Mouse (Mus musculus) liver, embryonic 14.5 days (tissue): ENCODE measurements at regions not wholly inside any gene's neighbourhood (a gene's known extent, or its start where the extent isn't known, plus 50 kb on each side); places are given as distances from the start of the nearest gene placed in this dataset.

Source experiments
- ATAC-seq: fragments of 200-750 bp; cut with Nextera tagmentation; 2 replicates; pipeline ENCODE4 v1.8.0; 2017; ENCODE audit warnings: moderate number of reproducible peaks, mild to moderate bottlenecking, moderate library complexity; ENCODE audit not compliant: insufficient read depth
- DNase-seq, 3 experiments: peaks; one replicate each; pipeline ENCODE4 v3.0.0-alpha.2; 2012 to 2013; ENCODE audit warnings: low read depth in 3 of 3, low spot score in 3 of 3
- H3K27ac ChIP-seq: fragments of 300-500 bp; sonication (generic); 2 replicates; pipeline ENCODE4 v1.5.1; 2014; ENCODE audit warnings: moderate library complexity, mild to moderate bottlenecking, control low read depth, inconsistent platforms
- H3K27me3 ChIP-seq: fragments of 300-500 bp; sonication (generic); 2 replicates; pipeline ENCODE4 v1.6.1; 2014; ENCODE audit warnings: mild to moderate bottlenecking, low read length, moderate library complexity; ENCODE audit not compliant: control insufficient read depth, insufficient read depth
- H3K36me3 ChIP-seq: fragments of 300-500 bp; sonication (generic); replicated peaks from 2 replicates; pipeline ENCODE4 v1.6.1; 2014; ENCODE audit warnings: low read depth; ENCODE audit not compliant: control insufficient read depth, insufficient read depth
- H3K4me1 ChIP-seq, 2 experiments: fragments of 200-500 bp in 1 of 2; fragments of 300-500 bp in 1 of 2; sonication (generic) in 1 of 2; replicated peaks; 2 replicates each; pipeline ENCODE4 v1.6.1; 2012 to 2014; ENCODE audit warnings: antibody characterized with exemption in 1 of 2, inconsistent platforms in 1 of 2, low read length in 1 of 2; ENCODE audit not compliant: control insufficient read depth in 2 of 2, insufficient read depth in 2 of 2
- H3K4me2 ChIP-seq: fragments of 300-500 bp; sonication (generic); 2 replicates; pipeline ENCODE4 v1.6.1; 2014; ENCODE audit warnings: low read depth, mild to moderate bottlenecking, control low read depth, moderate library complexity
- H3K4me3 ChIP-seq, 2 experiments: fragments of 200-500 bp in 1 of 2; fragments of 300-500 bp in 1 of 2; sonication (generic) in 1 of 2; 2 replicates each; pipeline ENCODE4 v1.5.1; 2012 to 2014; ENCODE audit warnings: low read depth in 2 of 2, low read length in 2 of 2, mild to moderate bottlenecking in 2 of 2, control low read depth in 1 of 2, inconsistent platforms in 1 of 2, moderate library complexity in 1 of 2; ENCODE audit not compliant: insufficient read depth in 1 of 2
- H3K9ac ChIP-seq: fragments of 300-500 bp; sonication (generic); replicated peaks from 2 replicates; pipeline ENCODE4 v1.6.1; 2014; ENCODE audit warnings: mild to moderate bottlenecking, control low read depth, moderate library complexity
- H3K9me3 ChIP-seq: fragments of 300-500 bp; sonication (generic); 2 replicates; pipeline ENCODE4 v1.6.1; 2016; ENCODE audit warnings: low read length, mixed read lengths; ENCODE audit not compliant: control insufficient read depth
- CTCF ChIP-seq: IDR thresholded peaks from 2 replicates; pipeline ENCODE4 v1.5.1; 2016; ENCODE audit warnings: antibody characterized with exemption, low read depth, control low read depth
- EP300 ChIP-seq: IDR thresholded peaks from 2 replicates; pipeline ENCODE4 v1.6.1; 2016; ENCODE audit warnings: antibody characterized with exemption, low read depth
- WGBS: fragments of 180-500 bp; shearing (Covaris S2); extraction: QIAGEN DNeasy Blood & Tissue Kit; methylation state at CpG from one replicate; pipeline ENCODE4 v1.1.7; 2014; ENCODE audit not compliant: insufficient replicate concordance; 5-methylcytosine and 5-hydroxymethylcytosine counted together

GRCm38 (mm10) chr6:117407206-117407858, 239.0 kb downstream of the Cxcl12 start:
- H3K9me3 ChIP-seq, result no peaks in the 10 kb centered on the region
- DNase-seq, result no peak
- no peak for ATAC-seq
- H3K4me1 ChIP-seq, result no peaks in the 10 kb centered on the region
- H3K27ac ChIP-seq, result no peak overlapping the region
- no peaks in the 10 kb centered on the region for H3K36me3 ChIP-seq
- TF ChIP-seq EP300 (no peak), CTCF (no peak)
- no peak overlapping the region for H3K9ac ChIP-seq
- no peak overlapping the region for H3K4me2 ChIP-seq
- H3K27me3 ChIP-seq, result no peaks in the 10 kb centered on the region
- H3K4me3 ChIP-seq, result no peak overlapping the region
- 64% methylated on average over 15 of the region's 15 CpGs for WGBS

GRCm38 (mm10) chr6:117407953-117408352, 239.6 kb downstream of the Cxcl12 start:
- Histone ChIP-seq H3K4me1 (no peaks in the 10 kb centered on the region), H3K27ac (no peak overlapping the region), H3K36me3 (no peaks in the 10 kb centered on the region), H3K27me3 (no peaks in the 10 kb centered on the region), H3K4me3 (no peak overlapping the region), H3K9me3 (no peaks in the 10 kb centered on the region), H3K9ac (no peak overlapping the region), H3K4me2 (no peak overlapping the region)
- no peak for TF ChIP-seq CTCF
- no peak for TF ChIP-seq EP300
- WGBS, result 70% methylated on average over 5 of the region's 5 CpGs
- no peak for ATAC-seq
- no peak for DNase-seq

GRCm38 (mm10) chr6:117408971-117409783, 240.8 kb downstream of the Cxcl12 start:
- TF ChIP-seq EP300 (no peak), CTCF (no peak)
- no peak for ATAC-seq
- WGBS, result 58% methylated on average over 11 of the region's 11 CpGs
- H3K4me2 ChIP-seq, result no peak overlapping the region
- H3K36me3 ChIP-seq, result no peaks in the 10 kb centered on the region
- no peak overlapping the region for H3K4me3 ChIP-seq
- no peak for DNase-seq
- H3K9me3 ChIP-seq, result no peaks in the 10 kb centered on the region
- no peaks in the 10 kb centered on the region for H3K27me3 ChIP-seq
- no peaks in the 10 kb centered on the region for H3K4me1 ChIP-seq
- H3K27ac ChIP-seq, result no peak overlapping the region
- no peak overlapping the region for H3K9ac ChIP-seq

GRCm38 (mm10) chr6:117414926-117415325, 246.6 kb downstream of the Cxcl12 start:
- Histone ChIP-seq H3K9ac (no peak overlapping the region), H3K27me3 (no peaks in the 10 kb centered on the region), H3K4me2 (no peak overlapping the region), H3K4me1 (no peaks in the 10 kb centered on the region), H3K4me3 (no peak overlapping the region), H3K36me3 (no peaks in the 10 kb centered on the region), H3K27ac (no peak overlapping the region), H3K9me3 (no peaks in the 10 kb centered on the region)
- WGBS, result 40% methylated on average over 5 of the region's 5 CpGs
- DNase-seq, result no peak
- ATAC-seq, result no peak
- TF ChIP-seq EP300 (no peak), CTCF (no peak)

GRCm38 (mm10) chr6:117415901-117416300, 247.6 kb downstream of the Cxcl12 start:
- TF ChIP-seq CTCF (no peak), EP300 (no peak)
- Histone ChIP-seq H3K27ac (no peak overlapping the region), H3K4me1 (no peaks in the 10 kb centered on the region), H3K4me3 (no peak overlapping the region), H3K36me3 (no peaks in the 10 kb centered on the region), H3K27me3 (no peaks in the 10 kb centered on the region), H3K4me2 (no peak overlapping the region), H3K9ac (no peak overlapping the region), H3K9me3 (no peaks in the 10 kb centered on the region)
- no peak for DNase-seq
- ATAC-seq, result no peak
- WGBS, result 55% methylated on average over 6 of the region's 6 CpGs
